Mouse (Mus musculus) neural tube, embryonic 14.5 days (tissue): ENCODE results near the gene Tmem235. TPM values are rescaled to one million over a fixed set of nuclear protein-coding genes. Genes with fewer than 3 reads are reported as not detected.
A peak's percentile ranks its signal among the peaks of the same experiment; 100 is the strongest.

Experiments
- ATAC-seq: fragments of 200-750 bp; cut with Nextera tagmentation; 2 replicates; pipeline ENCODE4 v1.8.0; 2017; ENCODE audit warnings: low read depth, mild to moderate bottlenecking, moderate TSS enrichment, moderate library complexity
- H3K27ac ChIP-seq: fragments of 300-500 bp; sonication (generic); 2 replicates; pipeline ENCODE4 v1.5.1; 2014; ENCODE audit warnings: low read depth, mild to moderate bottlenecking, control low read depth, low read length, moderate library complexity, mixed read lengths
- H3K27me3 ChIP-seq: fragments of 300-500 bp; sonication (generic); 2 replicates; pipeline ENCODE4 v1.6.1; 2014; ENCODE audit warnings: low read length; ENCODE audit not compliant: control insufficient read depth, insufficient read depth
- H3K36me3 ChIP-seq: fragments of 300-500 bp; sonication (generic); 2 replicates; pipeline ENCODE4 v1.6.1; 2014; ENCODE audit warnings: low read length, mixed read lengths; ENCODE audit not compliant: control insufficient read depth, insufficient read depth
- H3K4me1 ChIP-seq: fragments of 300-500 bp; sonication (generic); 2 replicates; pipeline ENCODE4 v1.6.1; 2014; ENCODE audit warnings: low read length; ENCODE audit not compliant: control insufficient read depth, insufficient read depth
- H3K4me2 ChIP-seq: fragments of 300-500 bp; sonication (generic); 2 replicates; pipeline ENCODE4 v1.6.1; 2014; ENCODE audit warnings: mild to moderate bottlenecking, low read depth, low read length, control low read depth
- H3K4me3 ChIP-seq: fragments of 300-500 bp; sonication (generic); 2 replicates; pipeline ENCODE4 v1.5.1; 2014; ENCODE audit warnings: low read depth, low read length, control low read depth, mixed read lengths
- H3K9ac ChIP-seq: fragments of 300-500 bp; sonication (generic); replicated peaks from 2 replicates; pipeline ENCODE4 v1.6.1; 2014; ENCODE audit warnings: low read depth, mild to moderate bottlenecking, control low read depth, low read length, mixed read lengths
- H3K9me3 ChIP-seq: fragments of 300-500 bp; sonication (generic); 2 replicates; pipeline ENCODE4 v1.6.1; 2016; ENCODE audit warnings: low read length; ENCODE audit not compliant: control insufficient read depth
- WGBS: fragments of 180-500 bp; shearing (Covaris S2); extraction: QIAGEN DNeasy Blood & Tissue Kit; methylation state at CpG from one replicate; pipeline ENCODE4 v1.1.7; 2014; 5-methylcytosine and 5-hydroxymethylcytosine counted together
- polyA plus RNA-seq: library from polyadenylated mRNA; unstranded; fragments of >200 nt; fragmentation: Nextera tagmentation; extraction: Ambion mirVana; gene quantifications from 2 replicates; pipeline ENCODE4 v1.2.1, GENCODE M21; 2014

Tmem235 gene
- polyA plus RNA-seq, 1 experiment from 2014 or later, result 0.15 TPM

GRCm38 (mm10) chr11:117871911-117872584 lies 11.5 kb downstream of the Tmem235 start:
- no peak for ATAC-seq
- H3K4me3 ChIP-seq, result no peak overlapping the region
- 59% methylated on average over 12 of the region's 12 CpGs for whole genome bisulfite sequencing

GRCm38 (mm10) chr11:117872861-117873608 lies 12.5 kb downstream of the Tmem235 start, which contains the start of gene Tha1:
Gene Tha1 (minus strand): TSS chr11:117873481.
- peak; percentile 70 for ATAC-seq
- peak within 1 kb of the TSS; percentile 66 for H3K4me3 ChIP-seq
- H3K36me3 ChIP-seq, result no peaks in the 10 kb centered on the region
- peaks cover 3% of the 10 kb centered on the region; the same call in 1 of the 2 replicates for H3K4me1 ChIP-seq
- H3K9me3 ChIP-seq, result no peaks in the 10 kb centered on the region
- H3K9ac ChIP-seq, result peak within 1 kb of the TSS; percentile 74
- H3K27me3 ChIP-seq, result no peaks in the 10 kb centered on the region
- H3K4me2 ChIP-seq, result peak within 1 kb of the TSS; percentile 93
- 1% methylated on average over 49 of the region's 51 CpGs for WGBS
- H3K27ac ChIP-seq, result no peak within 1 kb of the TSS

More at GRCm38 (mm10) chr11:117871911-117872584, 11.5 kb downstream of the Tmem235 start:
- H3K9me3 ChIP-seq, result no peaks in the 10 kb centered on the region
- H3K9ac ChIP-seq, result no peak overlapping the region
- H3K36me3 ChIP-seq, result no peaks in the 10 kb centered on the region
- peak overlapping the region; percentile 93; the same call in 1 of the 2 replicates for H3K4me2 ChIP-seq
- no peaks in the 10 kb centered on the region for H3K27me3 ChIP-seq
- H3K4me1 ChIP-seq, result 0 out of 2 replicates have a peak, but pooled peaks cover 2% of the 10 kb centered on the region
- no peak overlapping the region for H3K27ac ChIP-seq

- no peak for ATAC-seq
- 61% methylated on average over 4 of the region's 4 CpGs for WGBS
- no peak overlapping the region for H3K9ac ChIP-seq
- no peak overlapping the region for H3K4me2 ChIP-seq
- H3K4me3 ChIP-seq, result no peak overlapping the region
- H3K4me1 ChIP-seq, result peaks cover 13% of the 10 kb centered on the region
- H3K27me3 ChIP-seq, result no peaks in the 10 kb centered on the region
- H3K36me3 ChIP-seq, result no peaks in the 10 kb centered on the region
- H3K27ac ChIP-seq, result no peak overlapping the region
- no peaks in the 10 kb centered on the region for H3K9me3 ChIP-seq
These were observed 13.9 kb downstream of the Tmem235 start for GRCm38 (mm10) chr11:117874419-117874818.

- Histone ChIP-seq H3K4me1 (peaks cover 13% of the 10 kb centered on the region), H3K4me3 (no peak overlapping the region), H3K27me3 (no peaks in the 10 kb centered on the region), H3K27ac (no peak overlapping the region), H3K9me3 (no peaks in the 10 kb centered on the region), H3K4me2 (no peak overlapping the region), H3K36me3 (no peaks in the 10 kb centered on the region), H3K9ac (no peak overlapping the region)
- no peak for ATAC-seq
- WGBS, result 17% methylated on average over 6 of the region's 6 CpGs
These were observed 15.1 kb downstream of the Tmem235 start for GRCm38 (mm10) chr11:117875681-117876080.

- H3K27me3 ChIP-seq, result no peaks in the 10 kb centered on the region
- WGBS, result 17% methylated on average over 13 of the region's 13 CpGs
- H3K4me1 ChIP-seq, result peaks cover 10% of the 10 kb centered on the region
- H3K4me2 ChIP-seq, result peak overlapping the region; percentile 34
- H3K36me3 ChIP-seq, result no peaks in the 10 kb centered on the region
- no peak overlapping the region for H3K4me3 ChIP-seq
- peak overlapping the region; percentile 49; the same call in 1 of the 2 replicates for H3K27ac ChIP-seq
- ATAC-seq, result peak; percentile 75
- no peak overlapping the region for H3K9ac ChIP-seq
- no peaks in the 10 kb centered on the region for H3K9me3 ChIP-seq
These were observed 17.6 kb downstream of the Tmem235 start for GRCm38 (mm10) chr11:117877917-117878745.

GRCm38 (mm10) chr11:117878892-117879291 lies 18.3 kb downstream of the Tmem235 start:
- no peaks in the 10 kb centered on the region for H3K36me3 ChIP-seq
- H3K4me3 ChIP-seq, result no peak overlapping the region
- no peaks in the 10 kb centered on the region for H3K9me3 ChIP-seq
- H3K4me1 ChIP-seq, result peaks cover 10% of the 10 kb centered on the region
- H3K27ac ChIP-seq, result peak overlapping the region; percentile 49
- H3K27me3 ChIP-seq, result no peaks in the 10 kb centered on the region
- H3K9ac ChIP-seq, result no peak overlapping the region
- H3K4me2 ChIP-seq, result peak overlapping the region; percentile 34
- ATAC-seq, result no peak
- 21% methylated on average over 8 of the region's 8 CpGs for WGBS

- Histone ChIP-seq H3K4me3 (no peak overlapping the region), H3K36me3 (no peaks in the 10 kb centered on the region), H3K9me3 (no peaks in the 10 kb centered on the region), H3K4me1 (peaks cover 10% of the 10 kb centered on the region), H3K27me3 (no peaks in the 10 kb centered on the region), H3K4me2 (no peak overlapping the region), H3K9ac (no peak overlapping the region), H3K27ac (no peak overlapping the region)
- WGBS, result 81% methylated on average over 6 of the region's 6 CpGs
- no peak for ATAC-seq
These were observed 19.1 kb downstream of the Tmem235 start for GRCm38 (mm10) chr11:117879676-117880075.

GRCm38 (mm10) chr11:117880336-117880976 lies 19.9 kb downstream of the Tmem235 start:
- H3K36me3 ChIP-seq, result no peaks in the 10 kb centered on the region
- no peaks in the 10 kb centered on the region for H3K27me3 ChIP-seq
- ATAC-seq, result no peak
- no peak overlapping the region for H3K9ac ChIP-seq
- no peaks in the 10 kb centered on the region for H3K9me3 ChIP-seq
- peaks cover 10% of the 10 kb centered on the region for H3K4me1 ChIP-seq
- no peak overlapping the region for H3K4me3 ChIP-seq
- no peak overlapping the region for H3K4me2 ChIP-seq
- H3K27ac ChIP-seq, result no peak overlapping the region
- WGBS, result 89% methylated on average over 9 of the region's 9 CpGs
